Mouse (Mus musculus) heart, embryonic 12.5 days (tissue): ENCODE measurements around the gene Cd34. TPM values are rescaled to one million over a fixed set of nuclear protein-coding genes. Genes with fewer than 3 reads are reported as not detected.

Source experiments
- ATAC-seq: fragments of 200-750 bp; cut with Nextera tagmentation; 2 replicates; pipeline ENCODE4 v1.8.0; 2017; ENCODE audit warnings: moderate TSS enrichment, moderate library complexity; ENCODE audit not compliant: insufficient number of reproducible peaks, low FRiP score
- H3K27ac ChIP-seq: fragments of 300-500 bp; sonication (generic); 2 replicates; pipeline ENCODE4 v1.5.1; 2016; ENCODE audit warnings: mild to moderate bottlenecking, moderate library complexity; ENCODE audit not compliant: poor library complexity, severe bottlenecking
- H3K27me3 ChIP-seq: fragments of 300-500 bp; sonication (generic); replicated peaks from 2 replicates; pipeline ENCODE4 v1.6.1; 2016; ENCODE audit warnings: mild to moderate bottlenecking, moderate library complexity
- H3K36me3 ChIP-seq: fragments of 300-500 bp; sonication (generic); 2 replicates; pipeline ENCODE4 v1.6.1; 2016; ENCODE audit warnings: mild to moderate bottlenecking, moderate library complexity
- H3K4me1 ChIP-seq: fragments of 300-500 bp; sonication (generic); replicated peaks from 2 replicates; pipeline ENCODE4 v1.6.1; 2016; ENCODE audit warnings: mild to moderate bottlenecking
- H3K4me2 ChIP-seq: fragments of 300-500 bp; sonication (generic); 2 replicates; pipeline ENCODE4 v1.6.1; 2016; ENCODE audit warnings: mild to moderate bottlenecking, moderate library complexity
- H3K4me3 ChIP-seq: fragments of 300-500 bp; sonication (generic); 2 replicates; pipeline ENCODE4 v1.5.1; 2016; ENCODE audit warnings: mild to moderate bottlenecking
- H3K9ac ChIP-seq: fragments of 300-500 bp; sonication (generic); 2 replicates; pipeline ENCODE4 v1.6.1; 2016; ENCODE audit warnings: mild to moderate bottlenecking, moderate library complexity
- H3K9me3 ChIP-seq: fragments of 300-500 bp; sonication (generic); replicated peaks from 2 replicates; pipeline ENCODE4 v1.6.1; 2016; ENCODE audit warnings: mild to moderate bottlenecking, moderate library complexity
- WGBS: fragments of 180-500 bp; shearing (Covaris S2); methylation state at CpG from one replicate; pipeline ENCODE4 v1.1.7; 2016; 5-methylcytosine and 5-hydroxymethylcytosine counted together
- polyA plus RNA-seq: library from polyadenylated mRNA; unstranded; fragments of >200 nt; fragmentation: Nextera tagmentation; extraction: Ambion mirVana; gene quantifications from 2 replicates; pipeline ENCODE4 v1.2.1, GENCODE M21; 2016

Cd34 gene
- polyA plus RNA-seq, result 86.2 and 91.5 TPM in 2 replicates

DNA sequence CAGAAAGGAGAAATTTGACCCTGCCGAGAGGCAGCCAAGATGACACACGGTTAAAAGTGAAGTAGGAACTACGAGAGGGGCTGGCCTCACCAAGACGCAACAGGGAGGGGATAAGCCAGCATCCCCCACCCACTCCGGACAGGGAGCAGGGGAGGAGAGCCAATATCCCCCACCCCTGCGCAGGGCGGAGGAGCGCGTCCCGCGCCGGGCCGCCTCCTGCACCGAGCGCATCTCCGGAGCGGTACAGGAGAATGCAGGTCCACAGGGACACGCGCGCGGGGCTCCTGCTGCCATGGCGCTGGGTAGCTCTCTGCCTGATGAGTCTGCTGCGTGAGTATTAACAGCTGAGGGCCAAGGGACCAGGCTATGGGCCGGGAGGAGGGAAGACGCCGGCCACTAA, at the start of gene Cd34:
TSS of gene Cd34 (plus strand) at position 105 of the 400 bp plus-strand sequence.
- H3K4me3 ChIP-seq, result peak within 1 kb of the TSS; percentile 56
- H3K9me3 ChIP-seq, result no peaks in the 10 kb centered on the region
- ATAC-seq, result peak; percentile 91
- H3K9ac ChIP-seq, result peak within 1 kb of the TSS; percentile 58
- H3K4me2 ChIP-seq, result peak within 1 kb of the TSS; percentile 69
- no peaks in the 10 kb centered on the region for H3K36me3 ChIP-seq
- peaks cover 9% of the 10 kb centered on the region; the same call in 1 of the 2 replicates for H3K27me3 ChIP-seq
- H3K27ac ChIP-seq, result peak within 1 kb of the TSS; percentile 25
- WGBS, result under 1% methylated on average over 26 of the region's 26 CpGs
- H3K4me1 ChIP-seq, result peaks cover 18% of the 10 kb centered on the region

- H3K27ac ChIP-seq, result 0 out of 2 replicates have a peak overlapping the region, but pooled peaks have one; percentile 10
- no peaks in the 10 kb centered on the region for H3K4me1 ChIP-seq
- no peak overlapping the region for H3K4me3 ChIP-seq
- H3K4me2 ChIP-seq, result no peak overlapping the region
- ATAC-seq, result no peak
- H3K27me3 ChIP-seq, result no peaks in the 10 kb centered on the region
- no peaks in the 10 kb centered on the region for H3K36me3 ChIP-seq
- no peaks in the 10 kb centered on the region for H3K9me3 ChIP-seq
- 21% methylated on average over 1 of the region's 1 CpGs for WGBS
- no peak overlapping the region for H3K9ac ChIP-seq
These were observed 44.1 kb upstream of the Cd34 start for GRCm38 (mm10) chr1:194894513-194894912.

GRCm38 (mm10) chr1:194895287-194895686, 43.3 kb upstream of the Cd34 start:
- Histone ChIP-seq H3K4me1 (no peaks in the 10 kb centered on the region), H3K9me3 (no peaks in the 10 kb centered on the region), H3K36me3 (no peaks in the 10 kb centered on the region), H3K27ac (no peak overlapping the region), H3K9ac (no peak overlapping the region), H3K4me3 (no peak overlapping the region), H3K4me2 (no peak overlapping the region), H3K27me3 (no peaks in the 10 kb centered on the region)
- ATAC-seq, result 0 out of 2 replicates have a peak, but pooled peaks have one; percentile 59
- WGBS, result 54% methylated on average over 3 of the region's 3 CpGs

GRCm38 (mm10) chr1:194901075-194901474, 37.5 kb upstream of the Cd34 start:
- Histone ChIP-seq H3K27ac (no peak overlapping the region), H3K4me3 (no peak overlapping the region), H3K36me3 (no peaks in the 10 kb centered on the region), H3K9ac (no peak overlapping the region), H3K27me3 (no peaks in the 10 kb centered on the region), H3K9me3 (no peaks in the 10 kb centered on the region), H3K4me1 (no peaks in the 10 kb centered on the region), H3K4me2 (no peak overlapping the region)
- no peak for ATAC-seq

- no peak overlapping the region for H3K27ac ChIP-seq
- H3K4me2 ChIP-seq, result no peak overlapping the region
- ATAC-seq, result no peak
- H3K9ac ChIP-seq, result no peak overlapping the region
- no peaks in the 10 kb centered on the region for H3K36me3 ChIP-seq
- H3K27me3 ChIP-seq, result no peaks in the 10 kb centered on the region
- no peaks in the 10 kb centered on the region for H3K4me1 ChIP-seq
- no peak overlapping the region for H3K4me3 ChIP-seq
- WGBS, result 56% methylated on average over 1 of the region's 1 CpGs
- H3K9me3 ChIP-seq, result no peaks in the 10 kb centered on the region
These were observed 36.8 kb upstream of the Cd34 start for GRCm38 (mm10) chr1:194901826-194902225.

DNA sequence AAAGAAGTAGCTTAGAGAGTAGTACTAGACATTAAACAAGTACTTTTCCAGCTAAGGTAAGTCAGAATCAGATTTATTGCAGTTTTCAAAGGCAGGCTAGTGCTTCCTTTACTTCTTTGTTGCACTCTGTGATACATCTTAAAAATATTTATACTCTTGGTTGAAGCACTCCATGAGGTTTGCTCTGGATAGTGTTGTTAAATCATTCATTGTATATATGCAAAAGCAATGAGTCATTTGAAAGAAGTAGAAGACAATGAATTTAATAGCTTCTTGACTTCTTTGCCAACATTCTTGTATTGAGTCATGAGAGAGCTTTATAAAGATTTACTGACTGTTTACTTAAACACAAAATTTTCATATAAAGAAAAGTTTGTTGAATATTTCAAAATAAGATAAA, 29.7 kb upstream of the Cd34 start:
- H3K4me1 ChIP-seq, result no peaks in the 10 kb centered on the region
- H3K9ac ChIP-seq, result no peak overlapping the region
- no peak overlapping the region for H3K4me2 ChIP-seq
- no peak overlapping the region for H3K4me3 ChIP-seq
- H3K27ac ChIP-seq, result no peak overlapping the region
- no peaks in the 10 kb centered on the region for H3K36me3 ChIP-seq
- ATAC-seq, result no peak
- H3K27me3 ChIP-seq, result no peaks in the 10 kb centered on the region
- no peaks in the 10 kb centered on the region for H3K9me3 ChIP-seq

GRCm38 (mm10) chr1:194925753-194926350, 12.8 kb upstream of the Cd34 start:
- H3K27ac ChIP-seq, result peak overlapping the region; percentile 42

DNA sequence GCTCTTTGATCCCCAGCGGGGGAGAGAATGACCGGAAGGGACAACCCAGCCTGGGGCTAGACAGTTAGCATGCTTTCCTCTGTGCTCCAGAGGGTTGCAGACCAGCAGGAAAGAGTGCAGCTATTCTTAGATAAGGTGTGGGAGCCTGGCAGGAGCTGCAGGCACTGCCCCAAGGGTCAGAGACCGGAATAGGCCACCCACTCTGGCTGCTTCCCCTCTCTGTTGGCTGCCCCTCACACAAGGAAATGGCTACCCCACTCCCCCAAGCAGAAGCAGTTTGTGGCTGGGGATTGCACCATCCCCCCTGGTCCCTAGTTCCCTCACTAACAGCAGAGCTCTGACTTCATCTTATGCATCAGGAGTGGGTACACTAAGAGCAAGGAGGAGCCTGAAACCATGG, 10.7 kb upstream of the Cd34 start:
- no peaks in the 10 kb centered on the region for H3K27me3 ChIP-seq
- H3K9ac ChIP-seq, result no peak overlapping the region
- H3K36me3 ChIP-seq, result no peaks in the 10 kb centered on the region
- H3K4me3 ChIP-seq, result no peak overlapping the region
- peak overlapping the region; percentile 67 for H3K27ac ChIP-seq
- H3K4me2 ChIP-seq, result no peak overlapping the region
- peaks cover 50% of the 10 kb centered on the region for H3K4me1 ChIP-seq
- 6% methylated on average over 3 of the region's 3 CpGs for WGBS
- ATAC-seq, result peak; percentile 87
- H3K9me3 ChIP-seq, result no peaks in the 10 kb centered on the region

More at GRCm38 (mm10) chr1:194925753-194926350, 12.8 kb upstream of the Cd34 start:
- WGBS, result 13% methylated on average over 1 of the region's 1 CpGs
- Histone ChIP-seq H3K4me3 (no peak overlapping the region), H3K36me3 (no peaks in the 10 kb centered on the region), H3K9ac (no peak overlapping the region), H3K9me3 (no peaks in the 10 kb centered on the region), H3K4me1 (peaks cover 47% of the 10 kb centered on the region), H3K27me3 (no peaks in the 10 kb centered on the region), H3K4me2 (no peak overlapping the region)
- ATAC-seq, result no peak

- no peak overlapping the region for H3K4me2 ChIP-seq
- H3K27me3 ChIP-seq, result no peaks in the 10 kb centered on the region
- H3K9me3 ChIP-seq, result no peaks in the 10 kb centered on the region
- H3K4me1 ChIP-seq, result peaks cover 50% of the 10 kb centered on the region
- H3K27ac ChIP-seq, result no peak overlapping the region
- H3K9ac ChIP-seq, result no peak overlapping the region
- no peak overlapping the region for H3K4me3 ChIP-seq
- 45% methylated on average over 2 of the region's 2 CpGs for WGBS
- ATAC-seq, result no peak
- H3K36me3 ChIP-seq, result no peaks in the 10 kb centered on the region
These were observed 9.2 kb upstream of the Cd34 start for GRCm38 (mm10) chr1:194929275-194929971.

DNA sequence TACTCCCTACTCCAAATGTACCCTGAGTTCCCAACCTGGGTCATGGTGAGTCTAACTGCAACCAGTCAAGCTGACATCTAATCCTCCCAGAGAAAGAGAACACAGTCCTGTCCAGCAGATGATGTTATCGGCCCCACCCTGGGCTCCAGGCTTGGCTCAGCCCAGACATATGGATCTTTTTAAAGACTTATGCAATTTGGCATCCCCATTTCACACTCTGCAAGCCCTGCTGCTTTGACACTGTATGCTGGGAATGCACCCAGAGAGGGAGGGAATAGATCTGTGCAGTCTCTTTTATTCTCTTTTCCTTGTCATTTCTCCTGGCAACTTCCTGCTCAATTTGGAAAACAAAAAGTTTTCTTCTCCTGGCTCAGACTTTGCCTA, 8.7 kb upstream of the Cd34 start:
- 37% methylated on average over 1 of the region's 1 CpGs for WGBS
- H3K27ac ChIP-seq, result no peak overlapping the region
- peaks cover 49% of the 10 kb centered on the region for H3K4me1 ChIP-seq

GRCm38 (mm10) chr1:194930706-194931105, 7.9 kb upstream of the Cd34 start:
- no peak overlapping the region for H3K4me2 ChIP-seq
- H3K9me3 ChIP-seq, result no peaks in the 10 kb centered on the region
- H3K9ac ChIP-seq, result no peak overlapping the region
- no peaks in the 10 kb centered on the region for H3K27me3 ChIP-seq
- H3K27ac ChIP-seq, result no peak overlapping the region
- no peak overlapping the region for H3K4me3 ChIP-seq
- ATAC-seq, result no peak
- H3K4me1 ChIP-seq, result peaks cover 44% of the 10 kb centered on the region
- H3K36me3 ChIP-seq, result no peaks in the 10 kb centered on the region

More for the DNA sequence above, 8.7 kb upstream of the Cd34 start:
- no peak for ATAC-seq
- Histone ChIP-seq H3K27me3 (no peaks in the 10 kb centered on the region), H3K4me2 (no peak overlapping the region), H3K9me3 (no peaks in the 10 kb centered on the region), H3K36me3 (no peaks in the 10 kb centered on the region), H3K4me3 (no peak overlapping the region), H3K9ac (no peak overlapping the region)
